Mouse (Mus musculus): ENCODE measurements around the gene Kcnk5.

DNA sequence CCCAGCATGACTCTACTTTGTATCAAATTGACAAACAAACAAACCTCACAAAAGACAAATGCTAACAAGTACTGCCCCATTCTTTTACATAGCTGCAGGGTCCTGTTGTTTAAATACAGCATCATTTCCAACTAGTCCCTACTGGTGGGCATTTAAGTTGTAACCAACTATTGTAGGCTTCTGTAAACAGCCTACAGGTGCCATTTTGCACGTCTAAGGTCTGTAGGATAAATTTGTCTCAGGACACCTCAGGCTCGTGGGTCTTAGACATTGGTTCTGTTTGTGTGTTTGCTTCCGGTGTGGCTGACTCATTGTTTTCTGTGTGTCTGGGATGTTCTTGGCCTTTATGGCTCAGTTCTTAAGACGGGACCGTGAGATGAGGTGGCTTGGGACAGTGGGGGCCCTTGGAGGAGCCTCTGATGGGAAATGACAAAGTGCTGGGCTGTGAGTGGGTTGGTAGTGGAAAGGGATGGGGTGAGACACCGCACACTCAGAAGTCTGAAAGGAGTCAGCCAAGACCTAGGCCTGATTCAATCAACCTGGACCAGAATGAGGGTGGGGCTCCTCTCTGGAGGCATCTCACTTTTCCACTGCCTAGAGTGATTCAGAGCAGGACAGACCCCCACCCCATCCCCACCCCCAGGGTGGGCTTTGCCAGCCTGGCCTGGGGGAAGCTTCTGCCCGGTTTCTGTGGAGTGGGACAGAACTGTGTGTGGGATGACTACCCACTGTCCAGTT lies 35.1 kb upstream of the Kcnk5 start:
- TF ChIP-seq GATA1 (IDR thresholded peaks at IDR 0.05; ENCODE audit: borderline replicate concordance, low read length), result no peak
- TF ChIP-seq FLI1 (IDR thresholded peaks at IDR 0.05; ENCODE audit: low read length), result no peak
